Mouse (Mus musculus): ENCODE measurements around the gene Cit.
A peak's percentile ranks its signal among the peaks of the same experiment; 100 is the strongest.

Gene Cit

DNA sequence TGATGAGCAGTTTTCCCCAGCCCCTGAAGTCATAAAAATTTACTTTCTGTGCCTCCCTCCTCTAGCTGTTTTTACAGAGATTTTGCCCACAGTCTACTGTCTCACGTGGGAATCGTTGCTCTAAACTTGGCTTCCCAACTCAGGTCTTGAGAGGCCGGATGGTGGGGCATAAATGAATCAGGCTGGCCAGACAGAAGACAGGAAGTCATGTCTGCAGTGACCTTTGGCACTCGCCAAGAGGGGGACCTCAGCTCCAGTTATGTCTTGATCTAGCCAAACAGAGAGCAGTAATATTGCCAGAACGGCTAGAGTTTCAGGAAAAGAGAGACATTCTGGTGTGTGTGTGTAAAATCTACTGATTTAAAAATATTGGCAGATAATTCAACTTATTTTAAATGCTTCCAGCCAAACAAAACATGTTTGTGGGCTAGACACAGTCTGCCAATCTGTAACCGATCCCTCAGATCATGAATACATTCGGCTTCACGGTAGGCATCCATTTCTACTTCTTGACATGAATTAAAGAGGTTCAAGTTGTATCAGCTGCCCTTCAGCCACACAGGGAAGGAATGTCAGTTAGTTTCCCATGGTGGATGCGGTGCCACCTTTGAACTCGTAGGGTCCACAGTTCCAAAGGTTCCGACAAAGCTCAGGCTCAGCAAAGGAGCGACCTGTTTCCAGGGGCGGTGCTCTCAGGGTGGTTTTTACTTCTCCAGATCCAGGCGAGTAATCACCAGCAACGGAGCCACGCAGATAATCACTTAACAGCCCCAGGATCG is 5.4 kb downstream of the Cit start:
- DNase-seq (ENCODE audit: low read depth, low spot score): no peak

DNA sequence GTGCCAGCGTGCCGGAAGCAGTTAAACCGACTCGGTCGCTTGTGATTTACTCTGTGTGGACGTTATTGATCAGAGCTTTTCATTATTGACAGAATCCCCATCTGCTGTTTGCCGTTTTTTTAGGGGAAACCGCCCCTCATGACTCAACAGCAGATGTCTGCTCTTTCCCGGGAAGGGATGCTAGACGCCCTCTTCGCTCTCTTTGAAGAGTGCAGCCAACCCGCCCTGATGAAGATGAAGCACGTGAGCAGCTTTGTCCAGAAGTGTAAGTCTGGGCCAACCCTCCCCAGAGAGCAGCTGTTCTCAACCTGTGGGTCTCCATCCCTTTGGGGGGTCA is 5.9 kb downstream of the Cit start:
- no peak for DNase-seq (ENCODE audit: low read depth, low spot score)

DNA sequence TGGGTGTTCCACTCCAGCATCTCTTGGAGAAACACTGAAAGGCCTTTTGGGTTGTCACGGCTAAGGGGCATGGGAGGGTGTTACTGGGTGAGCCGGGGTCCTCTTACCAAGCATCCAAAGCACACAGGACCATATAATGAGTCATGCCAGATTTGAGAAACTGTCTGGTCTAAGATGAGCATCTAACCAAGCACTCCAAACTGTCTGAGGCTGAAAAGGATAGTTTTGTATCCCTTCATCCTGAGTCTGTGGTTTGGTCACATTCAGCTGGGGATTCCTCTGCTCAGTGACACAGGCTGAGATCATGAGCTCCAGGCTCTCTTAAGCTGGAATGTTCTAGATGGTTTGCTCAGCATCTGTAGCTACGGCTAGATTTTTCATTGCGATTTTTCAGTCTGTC is 7.4 kb downstream of the Cit start:
- no peak for DNase-seq (ENCODE audit: low read depth, low spot score)

DNA sequence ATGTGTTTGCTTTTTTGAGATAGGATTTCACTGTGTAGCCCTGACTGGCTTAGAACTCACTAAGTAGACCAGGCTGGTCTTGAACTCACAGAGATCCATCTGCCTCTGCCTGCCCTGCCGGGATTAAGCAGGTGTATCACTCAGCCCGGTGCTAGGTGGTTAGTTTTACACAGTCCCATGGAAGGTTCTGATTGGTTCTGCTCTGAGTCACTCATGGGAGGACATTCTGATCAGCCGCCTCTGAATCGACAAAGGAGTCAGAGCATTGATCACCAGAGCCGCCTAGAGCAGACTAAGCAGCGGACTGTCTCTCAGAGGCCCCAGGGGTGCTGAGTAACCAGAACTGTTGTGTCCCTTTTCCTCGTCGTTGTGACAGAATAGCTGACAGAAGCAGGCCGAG is 8.6 kb downstream of the Cit start:
- peak; percentile 74 for DNase-seq (ENCODE audit: low read depth, low spot score)

DNA sequence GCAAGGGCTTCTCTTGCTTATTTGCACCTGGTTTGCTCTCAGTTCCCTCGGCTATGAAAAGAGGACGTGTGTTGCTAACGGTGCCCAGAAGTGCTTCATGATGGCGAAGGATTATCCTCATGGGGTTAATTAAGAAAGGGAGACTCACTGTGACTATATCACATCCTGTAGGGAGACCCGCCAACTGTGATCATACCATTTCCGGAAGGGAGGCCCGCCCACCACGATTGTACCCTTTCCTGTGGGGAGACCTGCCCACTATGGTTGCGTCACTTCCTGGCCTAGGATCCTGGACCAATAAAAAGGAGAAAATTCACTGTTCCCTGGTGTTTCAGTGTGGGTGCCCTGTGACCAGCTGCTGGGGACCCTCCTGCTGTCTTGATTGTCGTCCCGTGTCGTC is 9.3 kb downstream of the Cit start:
- peak; percentile 92 for DNase-seq (ENCODE audit: low read depth, low spot score)

DNA sequence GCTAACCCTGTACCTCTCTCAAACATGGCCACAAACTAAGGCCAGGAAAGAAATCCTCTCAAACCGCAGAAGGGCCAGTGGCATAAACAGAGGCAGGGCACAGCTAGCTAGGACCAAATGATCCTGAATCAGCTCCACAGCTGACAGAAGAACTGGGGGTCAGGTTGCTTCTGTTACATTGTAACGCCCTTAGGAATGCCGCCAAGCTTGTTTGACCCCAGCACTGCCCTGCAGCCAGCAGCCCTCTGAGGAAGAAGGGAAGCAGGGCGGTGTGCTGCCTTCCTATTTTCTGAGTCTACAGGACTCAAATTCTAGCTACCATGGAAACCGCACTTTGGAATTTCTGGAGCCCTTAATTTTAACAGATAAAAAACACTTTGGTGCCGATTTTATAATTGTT is 13.6 kb downstream of the Cit start:
- DNase-seq (ENCODE audit: low read depth, low spot score): peak; percentile 59

DNA sequence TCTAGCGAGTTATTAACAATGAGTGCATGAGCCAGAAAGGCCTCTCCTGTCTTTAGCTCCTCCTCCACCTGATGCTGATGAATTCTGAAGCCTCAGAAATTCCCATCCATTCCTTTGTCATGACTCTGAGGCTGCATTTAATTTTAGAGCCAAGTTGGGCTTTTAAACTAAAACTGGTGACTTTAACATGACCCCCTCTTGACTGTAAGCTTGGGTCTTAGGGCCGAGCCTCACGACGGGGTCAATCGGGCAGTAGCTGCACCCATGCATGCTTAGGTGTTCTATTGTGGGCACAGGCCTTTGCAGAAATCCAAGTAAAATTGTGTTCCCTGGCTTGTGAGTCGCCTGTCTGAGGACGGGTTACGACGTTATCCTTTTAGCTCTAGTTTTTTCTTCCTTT is 14.4 kb downstream of the Cit start:
- no peak for DNase-seq (ENCODE audit: low read depth, low spot score)

DNA sequence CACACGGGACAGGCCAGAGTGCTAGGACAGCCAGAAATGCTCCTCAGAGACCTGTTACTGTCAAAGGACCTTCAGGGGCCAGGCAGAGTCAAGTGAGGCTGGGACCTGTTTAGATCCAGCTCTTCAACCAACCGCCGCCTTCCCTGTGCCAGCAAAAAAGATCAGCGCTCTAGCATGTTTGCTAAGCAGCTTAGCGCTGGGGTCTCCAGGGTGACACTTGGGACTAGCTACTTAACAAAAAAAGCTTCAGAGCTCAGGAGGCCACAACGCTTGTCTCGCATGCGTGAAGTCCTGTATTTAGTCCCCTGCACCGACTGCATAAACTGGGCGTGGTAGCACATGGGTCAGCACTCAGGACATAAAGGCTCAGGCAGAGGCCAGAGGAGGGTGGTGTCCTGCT is 16.9 kb downstream of the Cit start:
- no peak for DNase-seq (ENCODE audit: low read depth, low spot score)

DNA sequence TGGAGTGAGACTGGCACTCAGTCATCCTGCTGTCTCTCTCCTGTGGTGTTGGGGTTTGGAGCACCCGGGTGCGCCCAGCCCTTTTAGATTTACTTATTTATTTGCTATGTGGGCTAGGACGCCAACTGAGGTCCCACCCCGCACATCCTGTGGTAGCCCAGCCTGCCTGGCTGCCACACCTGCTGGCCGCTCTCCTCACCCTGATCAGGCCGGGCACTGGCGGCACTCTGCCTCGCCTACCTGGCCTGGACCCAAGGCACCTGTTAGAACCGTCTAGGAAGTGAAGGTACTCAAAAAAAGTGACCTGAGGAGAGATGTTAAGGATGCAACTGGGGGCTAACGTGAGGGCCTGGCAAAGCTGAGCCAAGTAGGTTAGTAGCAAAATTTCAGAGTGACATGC is 17.4 kb downstream of the Cit start:
- DNase-seq (ENCODE audit: low read depth, low spot score): no peak

DNA sequence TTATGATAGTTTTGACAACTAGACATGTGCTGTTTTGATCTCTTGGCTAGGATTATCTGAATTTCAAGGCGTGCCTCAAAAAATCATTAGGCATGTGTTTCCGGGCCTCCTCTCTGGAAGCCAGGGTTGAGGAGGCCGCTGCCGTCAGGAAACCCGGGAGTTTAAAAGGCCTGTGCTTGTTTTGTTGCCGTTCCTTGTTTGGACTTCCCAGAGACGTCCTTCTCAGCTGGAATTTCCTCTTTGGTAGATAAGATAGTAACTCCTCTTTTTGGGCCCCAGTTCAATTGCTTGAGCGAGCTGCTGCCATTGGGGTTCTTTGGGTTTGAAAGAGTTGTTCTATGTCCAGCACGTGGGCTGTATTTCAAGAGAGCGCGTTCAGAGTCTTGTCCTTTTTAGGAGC is 21.2 kb downstream of the Cit start:
- no peak for DNase-seq (ENCODE audit: low read depth, low spot score)

DNA sequence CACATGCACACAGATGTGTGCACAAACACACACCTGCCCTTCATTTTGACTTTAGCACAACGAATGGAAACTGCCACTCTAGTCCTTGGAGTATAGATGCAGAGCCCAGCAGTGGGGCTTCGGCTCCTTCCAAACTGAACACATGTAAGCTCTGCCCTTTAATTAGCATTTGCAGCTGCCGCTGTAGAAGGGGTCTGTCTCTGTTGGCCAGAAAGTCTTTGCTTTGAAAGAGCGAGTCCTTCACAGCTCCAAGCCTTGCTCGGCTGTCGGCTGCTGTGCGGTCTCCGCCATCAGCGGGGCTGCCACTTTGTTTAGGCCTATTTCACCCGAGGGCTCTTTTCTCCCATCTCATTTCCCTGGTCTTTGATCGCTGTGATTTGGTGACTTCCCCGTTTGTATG is 23.5 kb downstream of the Cit start:
- DNase-seq (ENCODE audit: low read depth, low spot score): no peak

DNA sequence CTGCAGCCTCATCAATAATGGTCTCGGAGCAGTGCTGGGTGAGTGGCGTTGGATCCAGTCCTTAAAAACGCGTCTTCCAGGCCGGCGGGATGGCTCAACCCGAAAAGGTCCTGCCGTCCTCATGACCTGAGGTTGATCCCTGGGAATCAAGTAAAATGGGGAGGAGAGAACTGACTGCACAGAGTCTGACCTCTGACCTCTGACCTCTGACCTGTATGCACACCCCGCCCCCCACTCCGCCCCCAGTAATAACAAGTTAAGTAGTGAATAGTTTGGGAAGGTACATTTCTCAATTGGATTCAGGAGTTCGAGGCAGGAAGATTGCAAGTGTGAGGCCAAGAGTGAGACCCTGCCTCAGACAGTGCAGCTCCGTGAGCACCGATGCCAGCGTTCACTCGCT is 24.1 kb downstream of the Cit start:
- peak; percentile 59 for DNase-seq (ENCODE audit: low read depth, low spot score)

DNA sequence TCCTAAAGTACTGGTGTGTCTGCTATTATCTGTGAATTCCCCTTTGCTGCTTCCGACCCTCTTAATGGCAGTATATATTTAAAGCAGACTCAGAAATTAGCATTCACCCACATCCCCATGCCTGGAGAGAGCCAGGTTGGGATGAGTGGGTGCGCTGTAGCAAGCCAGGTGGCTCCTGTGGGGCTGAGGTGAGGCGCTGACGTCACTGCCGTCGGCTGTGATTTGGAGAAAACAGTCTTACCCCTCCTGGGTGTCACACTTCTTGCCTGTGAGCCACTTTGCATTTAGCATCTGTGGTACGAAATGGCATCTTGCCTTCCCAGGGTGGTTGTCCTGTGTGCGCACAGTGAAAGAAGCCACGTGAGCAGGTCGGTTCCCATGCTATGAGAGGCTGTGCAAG is 26.1 kb downstream of the Cit start:
- DNase-seq (ENCODE audit: low read depth, low spot score): no peak

DNA sequence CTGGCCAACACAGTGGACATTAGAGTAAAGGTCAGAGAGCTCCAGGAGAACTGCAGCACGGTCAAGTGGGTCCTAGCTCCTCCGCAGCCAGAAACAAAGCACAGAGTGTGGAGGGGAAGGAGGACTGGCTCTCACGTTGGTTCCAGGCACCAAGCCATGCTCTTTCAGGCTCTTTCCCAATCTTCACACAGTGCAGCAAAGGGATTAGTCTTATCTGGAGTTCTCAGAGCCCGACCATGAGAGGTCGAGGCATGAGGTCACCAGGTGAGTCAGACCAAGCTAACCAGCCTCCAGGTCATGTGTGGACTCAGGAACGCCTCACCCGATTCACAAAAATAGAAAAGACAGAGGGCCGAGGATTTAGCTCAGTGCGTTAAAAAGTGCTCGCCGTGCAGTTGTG is 27.0 kb downstream of the Cit start:
- DNase-seq (ENCODE audit: low read depth, low spot score): no peak

DNA sequence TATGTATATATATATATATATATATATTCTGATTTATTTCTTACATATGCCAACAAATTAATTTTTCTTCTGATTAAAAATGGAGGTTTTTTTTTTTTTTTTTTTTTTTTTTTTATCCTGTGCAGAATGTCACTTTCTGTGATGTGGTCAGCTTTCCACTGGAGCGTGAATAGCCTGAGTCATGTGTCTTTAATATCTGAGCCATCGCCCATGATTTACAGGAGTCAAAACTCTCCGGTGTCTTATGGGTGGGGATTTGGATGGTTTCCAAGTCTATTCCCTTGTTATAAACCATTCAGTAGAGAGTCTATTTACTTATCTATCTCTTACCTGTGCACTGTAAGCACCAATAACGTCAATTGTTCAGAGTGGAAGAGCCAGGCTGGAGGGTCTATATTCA is 27.9 kb downstream of the Cit start:
- no peak for DNase-seq (ENCODE audit: low read depth, low spot score)

DNA sequence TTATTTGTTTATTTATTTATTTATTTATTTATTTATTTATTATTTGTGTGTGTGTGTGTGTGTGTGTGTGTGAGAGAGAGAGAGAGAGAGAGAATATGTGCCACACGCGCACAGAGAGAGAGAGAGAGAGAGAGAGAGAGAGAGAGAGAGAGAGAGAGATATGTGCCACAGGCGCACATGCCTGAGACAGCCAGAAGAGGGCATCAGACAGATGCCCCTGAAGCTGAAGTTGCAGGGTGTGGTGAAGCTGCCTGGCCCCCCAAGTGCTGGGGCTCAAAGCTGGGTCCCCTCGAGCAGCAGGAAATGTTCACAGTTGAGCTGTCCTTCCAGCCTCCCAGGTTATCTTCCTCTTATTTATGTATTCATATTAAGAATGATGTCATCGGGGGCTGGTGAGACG is 32.3 kb downstream of the Cit start:
- DNase-seq (ENCODE audit: low read depth, low spot score): no peak

DNA sequence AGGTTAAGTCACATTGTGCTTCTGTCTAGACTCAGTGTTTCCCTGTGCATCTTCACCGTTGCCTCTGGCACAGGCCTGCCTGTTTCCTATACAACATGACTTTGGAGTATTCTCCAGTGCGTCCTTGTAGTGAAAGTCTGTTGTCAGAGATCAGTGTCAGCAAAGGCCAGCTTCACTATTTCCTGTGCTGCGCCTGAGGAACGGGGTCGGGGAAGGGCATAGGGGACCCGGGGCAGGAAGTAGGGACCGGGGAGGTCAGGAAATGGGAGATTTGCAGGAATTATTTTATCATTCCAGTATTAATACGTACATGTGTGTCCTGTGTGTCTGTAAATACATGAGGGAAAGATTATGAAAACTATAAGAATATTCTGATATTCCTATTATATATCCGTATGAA is 37.1 kb downstream of the Cit start:
- DNase-seq (ENCODE audit: low read depth, low spot score): no peak

DNA sequence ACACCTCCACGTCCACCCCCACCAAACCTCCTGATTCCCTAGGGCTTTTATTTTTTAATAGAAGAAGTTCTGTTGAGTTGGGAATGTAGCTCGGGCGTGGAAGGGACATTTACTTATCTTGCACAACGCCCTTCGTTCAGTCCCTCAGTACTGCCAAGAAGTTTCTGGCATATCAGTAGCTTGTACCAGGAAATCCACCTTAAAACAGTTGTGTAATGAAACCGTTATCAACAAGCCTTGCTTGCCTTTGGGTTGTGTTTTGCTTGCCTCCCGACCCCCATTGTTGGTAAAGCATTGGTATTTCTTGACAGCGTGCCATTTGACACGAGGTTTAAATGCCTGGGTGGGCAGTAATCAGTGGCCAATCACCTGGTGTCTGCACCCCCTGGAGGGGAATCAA is 39.4 kb downstream of the Cit start:
- DNase-seq (ENCODE audit: low read depth, low spot score): no peak

DNA sequence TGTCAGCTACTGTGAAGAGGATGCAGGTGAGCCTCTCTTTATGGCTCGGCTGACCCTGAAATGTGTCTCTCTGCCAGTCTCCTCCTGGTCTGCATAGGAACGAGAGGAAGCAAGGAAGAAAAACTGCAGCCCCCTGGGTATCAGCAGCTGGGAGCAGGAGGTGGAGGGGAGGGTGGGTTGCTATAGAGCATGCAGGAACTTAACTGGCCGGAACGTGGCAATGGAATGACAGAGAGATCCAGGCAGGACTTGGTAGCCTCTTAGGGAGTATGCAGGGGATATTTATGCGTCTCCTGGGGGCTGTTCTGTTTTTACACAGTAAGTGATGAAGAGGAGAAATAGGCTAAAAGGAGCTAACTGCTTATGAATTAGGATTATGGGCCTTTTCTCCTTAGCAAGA is 48.7 kb downstream of the Cit start:
- no peak for DNase-seq (ENCODE audit: low read depth, low spot score)

DNA sequence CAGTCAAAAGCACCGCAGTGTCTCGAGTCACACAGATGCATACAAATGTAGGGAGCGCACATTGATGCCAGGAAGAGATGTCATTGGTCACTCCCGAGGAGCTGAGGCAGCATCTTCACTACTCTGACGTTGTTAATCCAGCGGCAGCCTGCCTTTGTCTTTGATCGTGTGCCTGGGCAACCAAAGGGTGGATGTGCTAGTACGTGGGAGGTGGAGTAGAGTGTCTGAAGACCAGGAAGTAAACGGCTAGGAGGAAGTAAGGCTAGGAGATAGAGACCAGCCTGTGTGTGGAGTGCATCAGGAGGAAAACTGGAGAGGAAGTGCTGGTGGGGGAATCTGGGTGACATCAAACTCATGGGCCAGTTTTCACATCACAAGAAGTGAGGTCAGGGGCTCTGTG is 52.0 kb downstream of the Cit start:
- DNase-seq (ENCODE audit: low read depth, low spot score): no peak

DNA sequence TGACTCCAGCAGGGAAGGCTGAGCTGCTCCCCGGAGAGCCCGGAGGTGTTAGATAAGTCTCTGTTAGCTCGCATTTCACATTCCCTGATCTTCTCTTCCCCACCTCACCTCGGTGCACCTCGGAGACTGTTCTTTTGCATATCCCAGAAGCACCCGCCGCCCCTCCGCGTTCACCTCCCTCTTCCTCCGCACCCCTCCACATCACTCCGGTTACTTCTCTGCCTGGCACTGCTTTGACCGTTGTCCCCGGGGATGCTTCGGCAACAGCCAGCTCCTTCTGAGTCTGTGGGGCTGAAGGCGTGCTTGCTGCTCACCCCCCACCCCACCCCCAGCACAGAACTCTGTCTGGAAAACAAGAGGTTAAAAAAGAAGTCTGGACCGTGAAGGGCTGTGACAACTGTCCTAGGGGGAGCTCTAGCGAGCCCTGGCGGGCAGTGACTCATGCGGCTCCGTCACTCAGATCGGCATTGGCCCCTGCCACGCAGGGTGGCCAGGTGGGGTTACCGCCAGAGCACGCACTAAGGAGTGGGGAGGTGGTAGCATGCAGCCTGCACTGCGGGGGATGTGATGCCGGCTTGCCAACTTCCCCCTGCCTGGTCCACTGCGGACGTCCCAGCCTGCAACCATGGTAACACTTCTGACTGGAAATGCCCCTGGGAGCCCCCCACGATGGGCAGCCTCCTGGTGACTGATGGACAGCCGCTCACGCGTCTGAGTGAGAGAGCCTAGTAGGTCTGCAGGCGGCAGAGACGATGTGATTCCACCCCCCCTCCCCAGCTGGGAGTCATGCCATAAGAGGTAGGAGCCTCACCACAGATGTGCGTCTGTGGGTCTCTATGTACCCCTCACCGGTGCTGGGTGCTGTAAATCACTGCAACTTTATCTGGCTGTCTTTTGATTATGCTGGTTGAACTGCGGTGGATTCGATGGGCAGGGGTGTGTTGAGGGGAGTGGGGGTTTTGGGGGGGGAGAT is 62.2 kb downstream of the Cit start:
- peak; percentile 30 for DNase-seq (ENCODE audit: low read depth, low spot score)

DNA sequence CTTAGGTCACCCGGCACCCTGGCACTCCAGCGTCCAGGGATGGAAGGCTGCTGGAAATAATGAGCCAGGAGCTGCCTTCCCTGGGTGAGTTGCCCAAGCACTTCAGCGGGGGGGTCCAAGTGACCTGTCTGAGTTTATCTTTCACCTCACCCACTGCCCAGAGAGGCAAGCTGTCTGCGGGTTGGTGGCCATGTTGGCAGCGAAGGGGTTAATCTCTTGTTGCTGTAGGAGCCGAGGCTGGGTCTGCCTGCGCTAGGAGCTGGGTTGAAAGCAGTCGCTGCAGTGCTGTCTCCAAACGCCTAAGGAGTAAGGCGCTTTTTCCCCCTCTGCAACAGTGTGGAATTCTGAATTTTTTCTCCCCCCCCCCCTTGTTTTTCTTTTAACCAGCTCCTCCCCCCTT is 63.2 kb downstream of the Cit start:
- DNase-seq (ENCODE audit: low read depth, low spot score): no peak

DNA sequence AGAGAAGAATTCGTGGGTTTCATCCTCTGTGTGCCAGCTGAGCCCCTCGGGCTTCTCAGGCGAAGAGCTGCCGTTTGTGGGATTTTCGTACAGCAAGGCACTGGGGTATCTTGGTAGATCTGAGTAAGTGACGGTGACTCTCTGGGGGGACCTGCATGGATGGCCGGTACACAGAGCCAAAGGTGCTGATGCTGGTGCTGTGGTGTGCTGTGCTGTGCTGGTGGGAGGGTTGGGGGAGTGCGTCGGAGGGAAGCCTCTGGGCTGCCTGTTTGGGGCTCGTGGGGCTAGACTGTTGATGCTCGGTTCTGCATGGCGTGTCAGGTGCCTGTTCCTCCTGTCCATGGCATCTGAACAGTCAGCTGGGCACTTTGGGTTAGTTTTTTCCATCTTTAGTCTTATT is 63.6 kb downstream of the Cit start:
- DNase-seq (ENCODE audit: low read depth, low spot score): no peak
